Mouse (Mus musculus): ENCODE results near the gene Fam178b.
"Not testable (repeated sequence)": the region's sequence is repeated elsewhere in the genome, so short reads cannot be mapped to it uniquely, and the experiment has no call there.

The Fam178b gene

GRCm38 (mm10) chr1:36546888-36547471 is 136.0 kb downstream of the Fam178b start, which contains the start of gene Ankrd39:
TSS of gene Ankrd39 (minus strand) at chr1:36547445.
- DNase-seq (ENCODE audit: low spot score in 2 of 2) = peak; percentile 96 to 97

- no peak for DNase-seq (ENCODE audit: low spot score in 2 of 2)
These were observed 137.0 kb downstream of the Fam178b start for GRCm38 (mm10) chr1:36545845-36546600.

- DNase-seq (ENCODE audit: low spot score in 2 of 2) = no peak
These were observed 137.6 kb downstream of the Fam178b start for GRCm38 (mm10) chr1:36545382-36545781.

- no peak for DNase-seq (ENCODE audit: low spot score in 2 of 2)
These were observed 140.1 kb downstream of the Fam178b start for GRCm38 (mm10) chr1:36542925-36543324.

- no peak for DNase-seq (ENCODE audit: low spot score in 2 of 2)
These were observed 141.1 kb downstream of the Fam178b start for GRCm38 (mm10) chr1:36541844-36542243.

GRCm38 (mm10) chr1:36540807-36541206 is 142.2 kb downstream of the Fam178b start:
- no peak for DNase-seq (ENCODE audit: low spot score in 2 of 2)

GRCm38 (mm10) chr1:36540132-36540531 is 142.9 kb downstream of the Fam178b start:
- DNase-seq (ENCODE audit: low spot score in 2 of 2) = no peak

- DNase-seq (ENCODE audit: low spot score in 2 of 2) = no peak
These were observed 143.8 kb downstream of the Fam178b start, which contains the start of gene Gm42417 for GRCm38 (mm10) chr1:36539186-36539585. TSS of gene Gm42417 (minus strand) at chr1:36539429.

GRCm38 (mm10) chr1:36538727-36539126 is 144.3 kb downstream of the Fam178b start:
- no peak for DNase-seq (ENCODE audit: low spot score in 2 of 2)

GRCm38 (mm10) chr1:36536783-36537182 is 146.2 kb downstream of the Fam178b start, which contains the start of gene Ankrd23:
TSS of gene Ankrd23 (minus strand) at chr1:36536883.
- not testable (repeated sequence) for DNase-seq (ENCODE audit: low spot score in 2 of 2)

GRCm38 (mm10) chr1:36536397-36536728 is 146.6 kb downstream of the Fam178b start:
- no peak for DNase-seq (ENCODE audit: low spot score in 2 of 2)

- peak in 1 of 2 experiments; percentile 69 for DNase-seq (ENCODE audit: low spot score in 2 of 2)
These were observed 147.2 kb downstream of the Fam178b start for GRCm38 (mm10) chr1:36535477-36536396.

- no peak for DNase-seq (ENCODE audit: low spot score in 2 of 2)
These were observed 148.4 kb downstream of the Fam178b start for GRCm38 (mm10) chr1:36534595-36535058.

- no peak for DNase-seq (ENCODE audit: low spot score in 2 of 2)
These were observed 149.4 kb downstream of the Fam178b start for GRCm38 (mm10) chr1:36533546-36533945.

- no peak for DNase-seq (ENCODE audit: low spot score in 2 of 2)
These were observed 151.5 kb downstream of the Fam178b start for GRCm38 (mm10) chr1:36531461-36531860.

- DNase-seq (ENCODE audit: low spot score in 2 of 2) = no peak
These were observed 152.0 kb downstream of the Fam178b start for GRCm38 (mm10) chr1:36530962-36531361.

- no peak for DNase-seq (ENCODE audit: low spot score in 2 of 2)
These were observed 152.5 kb downstream of the Fam178b start for GRCm38 (mm10) chr1:36530485-36530884.

GRCm38 (mm10) chr1:36529875-36530274 is 153.1 kb downstream of the Fam178b start:
- no peak for DNase-seq (ENCODE audit: low spot score in 2 of 2)

GRCm38 (mm10) chr1:36529274-36529673 is 153.7 kb downstream of the Fam178b start:
- DNase-seq (ENCODE audit: low spot score in 2 of 2) = no peak

GRCm38 (mm10) chr1:36528351-36528750 is 154.6 kb downstream of the Fam178b start:
- peak in 1 of 2 experiments; percentile 55 for DNase-seq (ENCODE audit: low spot score in 2 of 2)

- no peak for DNase-seq (ENCODE audit: low spot score in 2 of 2)
These were observed 156.1 kb downstream of the Fam178b start for GRCm38 (mm10) chr1:36526903-36527302.

- DNase-seq (ENCODE audit: low spot score in 2 of 2) = no peak
These were observed 157.2 kb downstream of the Fam178b start for GRCm38 (mm10) chr1:36525774-36526173.
